Mouse (Mus musculus) brain, embryonic 14.5 days (tissue): Measurements from ENCODE around the gene Plxdc2.

Experiments used
- CTCF ChIP-seq: fragments of 200-500 bp; IDR thresholded peaks from 2 replicates; pipeline ENCODE4 v1.5.1; 2012; ENCODE audit warnings: inconsistent platforms, mild to moderate bottlenecking, moderate library complexity, borderline replicate concordance; ENCODE audit not compliant: insufficient read depth, insufficient read length; ENCODE audit errors: extremely low read depth
- POLR2A ChIP-seq: fragments of 200-500 bp; IDR thresholded peaks from 2 replicates; pipeline ENCODE4 v1.6.1; 2012; ENCODE audit warnings: mild to moderate bottlenecking, inconsistent platforms, borderline replicate concordance; ENCODE audit not compliant: poor library complexity, insufficient read depth, insufficient read length, severe bottlenecking; ENCODE audit errors: extremely low read depth

DNA sequence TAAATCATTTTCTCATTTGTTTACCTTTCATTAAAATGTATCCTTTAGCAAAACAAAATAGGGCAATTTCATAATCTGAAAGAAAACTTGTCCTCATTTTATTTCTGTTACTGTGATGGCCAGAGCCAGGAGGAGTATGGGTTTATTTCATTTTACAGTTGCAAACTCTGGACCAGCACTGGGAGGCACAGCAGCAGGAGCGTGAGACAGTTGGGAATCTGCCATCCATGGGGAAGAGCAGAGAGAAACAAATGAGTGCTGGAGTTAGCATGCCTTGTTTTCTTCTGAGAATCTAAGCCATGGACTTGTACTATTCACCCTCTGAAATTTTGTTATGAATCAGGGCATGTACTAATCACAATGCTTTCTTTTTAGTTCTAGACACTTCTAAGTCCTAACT lies 328.4 kb downstream of the Plxdc2 start:
- TF ChIP-seq CTCF (no peak), POLR2A (no peak)
